8 mouse cellular contexts compared by ENCODE assay signal in the genomic region with DNA sequence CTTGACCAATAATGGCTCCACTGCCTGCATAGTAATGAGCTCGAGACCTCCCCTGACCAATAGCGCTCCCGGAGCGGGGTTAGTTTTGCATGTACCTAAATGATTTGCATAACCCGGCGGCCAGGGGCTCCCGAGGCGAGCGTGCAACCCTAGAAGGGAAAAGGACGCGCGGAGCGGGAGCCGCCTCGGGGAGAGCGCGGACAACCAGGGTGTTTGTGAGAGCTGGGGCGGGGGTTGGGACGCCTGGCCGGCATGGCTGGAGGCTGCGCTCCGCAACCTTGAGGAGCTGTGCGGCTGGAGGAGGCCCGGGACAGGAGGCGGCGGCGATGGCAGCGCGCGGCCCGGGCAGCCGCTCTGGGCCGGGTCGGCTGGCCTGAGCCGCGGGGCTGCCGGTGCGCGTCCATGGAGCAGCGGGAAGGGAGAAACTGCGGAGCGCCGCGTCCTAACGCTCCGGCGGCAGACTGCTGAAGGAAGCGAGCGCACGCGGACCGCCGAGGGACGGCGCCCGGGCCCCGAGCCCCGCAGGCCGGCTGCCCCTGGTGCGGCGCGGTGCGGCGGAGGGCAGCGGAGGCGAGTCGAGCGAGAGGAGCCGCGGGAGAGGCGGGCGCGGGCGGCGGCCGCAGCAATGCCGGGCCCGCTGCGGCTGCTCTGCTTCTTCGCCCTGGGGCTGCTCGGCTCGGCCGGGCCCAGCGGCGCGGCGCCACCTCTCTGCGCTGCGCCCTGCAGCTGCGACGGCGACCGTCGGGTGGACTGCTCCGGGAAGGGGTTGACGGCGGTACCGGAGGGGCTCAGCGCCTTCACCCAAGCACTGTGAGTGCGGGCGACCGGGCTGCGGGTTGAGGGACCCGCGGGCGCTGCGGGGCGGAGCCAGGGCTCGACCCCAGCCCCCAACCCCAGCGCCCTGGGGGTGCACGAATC. TPM values are rescaled to one million over a fixed set of nuclear protein-coding genes. Genes with fewer than 3 reads are reported as not detected.
DNase-seq lines count a peak whose midpoint lies in the region; ATAC-seq and TF ChIP-seq lines count a peak whose summit lies in the region.

A gene (plus strand): TSS at position 152 of the 918 bp plus-strand sequence.

- H3K9me3 ChIP-seq in ES-Bruce4 (replicated peaks; ENCODE audit: control insufficient read depth, insufficient read depth, low read length, poor library complexity, severe bottlenecking), result no peaks in the 10 kb centered on the region
- H3K9me3 ChIP-seq in forebrain, embryonic 13.5 days (replicated peaks), result no peaks in the 10 kb centered on the region
- no peaks in the 10 kb centered on the region for H3K9me3 ChIP-seq in liver, postnatal 0 days (ENCODE audit: low read length)
- H3K9me3 ChIP-seq in neural tube, embryonic 15.5 days (replicated peaks), result no peaks in the 10 kb centered on the region

- WGBS in forebrain, embryonic 13.5 days, result under 1% methylated on average over 81 of the region's 111 CpGs
- WGBS in large intestine, adult 2 months, result under 1% methylated on average over 102 of the region's 111 CpGs
- under 1% methylated on average over 87 of the region's 111 CpGs for WGBS in liver, postnatal 0 days (ENCODE audit: insufficient replicate concordance)
- WGBS in neural tube, embryonic 15.5 days, result under 1% methylated on average over 75 of the region's 111 CpGs

- H3K36me3 ChIP-seq in ES-Bruce4 (ENCODE audit: control insufficient read depth, insufficient read depth, low read length, poor library complexity, severe bottlenecking), result peaks cover 10% of the 10 kb centered on the region; the same call in 1 of the 2 replicates
- no peaks in the 10 kb centered on the region for H3K36me3 ChIP-seq in forebrain, embryonic 13.5 days (ENCODE audit: poor library complexity, severe bottlenecking)
- H3K36me3 ChIP-seq in liver, postnatal 0 days (replicated peaks; ENCODE audit: insufficient read depth, low read length), result no peaks in the 10 kb centered on the region
- H3K36me3 ChIP-seq in neural tube, embryonic 15.5 days, result no peaks in the 10 kb centered on the region

- no peak for TF ChIP-seq EP300 in ES-Bruce4 (IDR thresholded peaks at IDR 0.05; ENCODE audit: insufficient read depth, low read depth, low read length)
- TF ChIP-seq EP300 in liver, postnatal 0 days (IDR thresholded peaks at IDR 0.05; ENCODE audit: low read depth), result no peak

- intact Hi-C loops in heart, postnatal 10 days (cut with DNase I), result loop anchor here (1.0 kb wide), 1 partner anchor 100 kb away; a partner anchor contains a TSS

- H3K4me2 ChIP-seq in forebrain, embryonic 13.5 days, result peak within 1 kb of the TSS; percentile 88
- peak within 1 kb of the TSS; percentile 81 for H3K4me2 ChIP-seq in liver, postnatal 0 days (ENCODE audit: low read depth, low read length)
- peak within 1 kb of the TSS; percentile 87 for H3K4me2 ChIP-seq in neural tube, embryonic 15.5 days

- peak within 1 kb of the TSS; percentile 76 for H3K4me3 ChIP-seq in ES-Bruce4 (ENCODE audit: low read depth, low read length)
- H3K4me3 ChIP-seq in forebrain, embryonic 13.5 days, result peak within 1 kb of the TSS; percentile 75
- peak within 1 kb of the TSS; percentile 71 for H3K4me3 ChIP-seq in liver, postnatal 0 days (ENCODE audit: low read depth, low read length)
- H3K4me3 ChIP-seq in neural tube, embryonic 15.5 days (replicated peaks), result peak within 1 kb of the TSS; percentile 84

- peak; percentile 96 to 97 for DNase-seq in heart, postnatal 10 days
- DNase-seq in large intestine, adult 2 months (ENCODE audit: low read depth, low spot score), result peak; percentile 97
- peak; percentile 92 for DNase-seq in liver, postnatal 0 days
- peak; percentile 97 for DNase-seq in testis, postnatal 14 days (ENCODE audit: low spot score)

- peak; percentile 98 for ATAC-seq in cerebellum, adult (ENCODE audit: insufficient number of reproducible peaks, low FRiP score, low TSS enrichment)
- peak; percentile 98 for ATAC-seq in forebrain, embryonic 13.5 days
- ATAC-seq in liver, postnatal 0 days, result peak; percentile 98
- peak; percentile 96 for ATAC-seq in neural tube, embryonic 15.5 days (ENCODE audit: low FRiP score)

- peak within 1 kb of the TSS; percentile 95 for H3K9ac ChIP-seq in ES-Bruce4 (ENCODE audit: low read depth, poor library complexity, severe bottlenecking)
- H3K9ac ChIP-seq in forebrain, embryonic 13.5 days, result peak within 1 kb of the TSS; percentile 86
- peak within 1 kb of the TSS; percentile 58 for H3K9ac ChIP-seq in liver, postnatal 0 days (replicated peaks)
- H3K9ac ChIP-seq in neural tube, embryonic 15.5 days (replicated peaks), result peak within 1 kb of the TSS; percentile 89

- no peaks in the 10 kb centered on the region for H3K4me1 ChIP-seq in ES-Bruce4 (ENCODE audit: control insufficient read depth, insufficient read depth, low read length)
- H3K4me1 ChIP-seq in forebrain, embryonic 13.5 days, result peaks cover 20% of the 10 kb centered on the region
- H3K4me1 ChIP-seq in liver, postnatal 0 days (ENCODE audit: insufficient read depth), result peaks cover 16% of the 10 kb centered on the region
- H3K4me1 ChIP-seq in neural tube, embryonic 15.5 days, result peaks cover 33% of the 10 kb centered on the region

- no peaks in the 10 kb centered on the region for H3K27me3 ChIP-seq in ES-Bruce4 (ENCODE audit: control insufficient read depth, insufficient read depth, low read length, poor library complexity, severe bottlenecking)
- peaks cover 37% of the 10 kb centered on the region for H3K27me3 ChIP-seq in forebrain, embryonic 13.5 days
- H3K27me3 ChIP-seq in liver, postnatal 0 days (ENCODE audit: insufficient read depth, low read length), result no peaks in the 10 kb centered on the region
- no peaks in the 10 kb centered on the region for H3K27me3 ChIP-seq in neural tube, embryonic 15.5 days (replicated peaks)

- peak within 1 kb of the TSS; percentile 91 for H3K27ac ChIP-seq in ES-Bruce4 (ENCODE audit: insufficient read depth, low read length)
- H3K27ac ChIP-seq in forebrain, embryonic 13.5 days, result peak within 1 kb of the TSS; percentile 89
- H3K27ac ChIP-seq in liver, postnatal 0 days (ENCODE audit: low read depth), result peak within 1 kb of the TSS; percentile 86
- H3K27ac ChIP-seq in neural tube, embryonic 15.5 days (replicated peaks), result peak within 1 kb of the TSS; percentile 92

- peak; percentile 20 for TF ChIP-seq POLR2A in ES-Bruce4 (IDR thresholded peaks at IDR 0.05; ENCODE audit: insufficient read depth, low read length)

- TF ChIP-seq CTCF in ES-Bruce4 (IDR thresholded peaks at IDR 0.05; ENCODE audit: low read depth, low read length), result no peak
- 0 out of 2 replicates have a peak, but pooled peaks have one; percentile 2 for TF ChIP-seq CTCF in liver, postnatal 0 days (IDR thresholded peaks at IDR 0.05; ENCODE audit: low read depth)

RNA-seq across cellular contexts. Expression of the gene that starts here (rescaled TPM):
- 56.5 and 64.2 TPM in 2 replicates for polyA plus RNA-seq in ES-Bruce4 (2011; ENCODE audit: insufficient read depth, insufficient read length, low read depth, missing spikeins)
- polyA plus RNA-seq in forebrain, embryonic 13.5 days (2015; fragmentation: Nextera tagmentation; extraction: Ambion mirVana), result 2.7 and 3.5 TPM in 2 replicates
- 10 to 100 TPM; 34.3 to 36.6 TPM for total RNA-seq in heart, postnatal 10 days (2021)
- polyA plus RNA-seq in large intestine, adult 2 months (2012; rRNA removed), result 44.2 and 78.8 TPM in 2 replicates
- polyA plus RNA-seq in liver, postnatal 0 days (2015; fragmentation: Nextera tagmentation; extraction: Ambion mirVana), result 3.9 and 4.2 TPM in 2 replicates
- 8.3 and 9.8 TPM in 2 replicates for polyA plus RNA-seq in neural tube, embryonic 15.5 days (2015; fragmentation: Nextera tagmentation; extraction: Ambion mirVana)

Comparison
In these comparisons a context has a peak if more than half of its experiments do, and no peak if none do; other contexts are left out.
1. Peak in every context shown above with its lines: DNase-seq, ATAC-seq, H3K4me3 ChIP-seq and H3K27ac ChIP-seq.